Mouse (Mus musculus): ENCODE measurements around the gene Kdm4b.

DNA sequence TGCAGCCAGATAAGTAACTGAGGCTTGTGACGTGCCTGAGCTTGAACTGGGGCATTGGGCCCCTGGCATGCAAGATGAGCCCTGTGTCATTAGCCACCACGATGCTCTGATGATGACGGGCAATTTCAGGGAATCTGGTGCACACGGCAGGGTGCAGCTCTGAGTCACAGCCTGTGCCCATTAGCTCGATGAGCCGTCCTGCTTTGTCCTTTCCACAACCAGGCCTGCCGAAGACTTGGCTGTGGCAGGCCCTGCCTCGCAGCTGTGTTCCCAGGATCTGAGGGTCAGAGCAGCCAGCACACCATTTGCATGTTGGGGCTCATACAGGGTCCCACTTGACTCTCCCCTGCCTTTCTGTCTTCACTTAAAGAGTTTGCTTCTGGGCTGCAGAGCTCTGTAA lies 34.6 kb downstream of the Kdm4b start:
- no peak for TF ChIP-seq CTCF (IDR thresholded peaks at IDR 0.05; ENCODE audit: extremely low read depth, insufficient read depth, insufficient read length, insufficient replicate concordance)
- no peak for TF ChIP-seq POLR2A (IDR thresholded peaks at IDR 0.05; ENCODE audit: low read depth, low read length)

Measured in spleen, adult 2 months (tissue).